Mouse (Mus musculus) heart, embryonic 15.5 days (tissue): Measurements from ENCODE around the gene Samd11. TPM values are rescaled to one million over a fixed set of nuclear protein-coding genes. Genes with fewer than 3 reads are reported as not detected.

Experiments
- ATAC-seq: fragments of 200-750 bp; cut with Nextera tagmentation; replicated peaks from 2 replicates; pipeline ENCODE4 v1.8.0; 2017; ENCODE audit warnings: low read depth, moderate TSS enrichment; ENCODE audit not compliant: insufficient number of reproducible peaks, insufficient read depth, low FRiP score
- H3K27ac ChIP-seq: fragments of 300-500 bp; sonication (generic); 2 replicates; pipeline ENCODE4 v1.5.1; 2015; ENCODE audit warnings: mild to moderate bottlenecking, inconsistent platforms
- H3K27me3 ChIP-seq: fragments of 300-500 bp; sonication (generic); 2 replicates; pipeline ENCODE4 v1.6.1; 2015; ENCODE audit warnings: inconsistent platforms
- H3K36me3 ChIP-seq: fragments of 300-500 bp; sonication (generic); 2 replicates; pipeline ENCODE4 v1.6.1; 2015; ENCODE audit warnings: mild to moderate bottlenecking, inconsistent platforms
- H3K4me1 ChIP-seq: fragments of 300-500 bp; sonication (generic); replicated peaks from 2 replicates; pipeline ENCODE4 v1.6.1; 2015; ENCODE audit warnings: inconsistent platforms
- H3K4me2 ChIP-seq: fragments of 300-500 bp; sonication (generic); 2 replicates; pipeline ENCODE4 v1.6.1; 2015; ENCODE audit warnings: inconsistent platforms, mild to moderate bottlenecking, moderate library complexity
- H3K4me3 ChIP-seq: fragments of 300-500 bp; sonication (generic); 2 replicates; pipeline ENCODE4 v1.5.1; 2015; ENCODE audit warnings: mild to moderate bottlenecking, inconsistent platforms
- H3K9ac ChIP-seq: fragments of 300-500 bp; sonication (generic); 2 replicates; pipeline ENCODE4 v1.6.1; 2015; ENCODE audit warnings: mild to moderate bottlenecking, inconsistent platforms
- H3K9me3 ChIP-seq: fragments of 300-500 bp; sonication (generic); replicated peaks from 2 replicates; pipeline ENCODE4 v1.6.1; 2016; ENCODE audit warnings: inconsistent platforms
- WGBS: fragments of 180-500 bp; shearing (Covaris S2); methylation state at CpG from one replicate; pipeline ENCODE4 v1.1.7; 2015; ENCODE audit warnings: mixed read lengths; 5-methylcytosine and 5-hydroxymethylcytosine counted together
- polyA plus RNA-seq: library from polyadenylated mRNA; unstranded; fragments of >200 nt; fragmentation: Nextera tagmentation; extraction: Ambion mirVana; gene quantifications from 2 replicates; pipeline ENCODE4 v1.2.1, GENCODE M21; 2015

The Samd11 gene
- polyA plus RNA-seq, 1 experiment from 2014 or later, result 0.31 TPM

- under 1% methylated on average over 42 of the region's 48 CpGs for WGBS
- peak within 1 kb of the TSS; percentile 98 for H3K4me2 ChIP-seq
- H3K9me3 ChIP-seq, result no peaks in the 10 kb centered on the region
- peak within 1 kb of the TSS; percentile 94 for H3K4me3 ChIP-seq
- H3K9ac ChIP-seq, result peak within 1 kb of the TSS; percentile 73
- ATAC-seq, result peak; percentile 49
- H3K4me1 ChIP-seq, result peaks cover 20% of the 10 kb centered on the region
- H3K36me3 ChIP-seq, result peaks cover 55% of the 10 kb centered on the region
- H3K27me3 ChIP-seq, result no peaks in the 10 kb centered on the region
- peak within 1 kb of the TSS; percentile 92 for H3K27ac ChIP-seq
Observed at GRCm38 (mm10) chr4:156234701-156235213, 20.7 kb downstream of the Samd11 start, which contains the start of gene Plekhn1. TSS of gene Plekhn1 (minus strand) at chr4:156234857.

GRCm38 (mm10) chr4:156234021-156234501 lies 21.4 kb downstream of the Samd11 start:
- H3K9ac ChIP-seq, result peak overlapping the region; percentile 73
- peaks cover 20% of the 10 kb centered on the region for H3K4me1 ChIP-seq
- peak overlapping the region; percentile 65 for H3K4me3 ChIP-seq
- H3K36me3 ChIP-seq, result peaks cover 55% of the 10 kb centered on the region
- WGBS, result 6% methylated on average over 17 of the region's 17 CpGs
- no peaks in the 10 kb centered on the region for H3K9me3 ChIP-seq
- ATAC-seq, result no peak
- H3K27me3 ChIP-seq, result no peaks in the 10 kb centered on the region
- peak overlapping the region; percentile 98 for H3K4me2 ChIP-seq
- H3K27ac ChIP-seq, result peak overlapping the region; percentile 80

GRCm38 (mm10) chr4:156228393-156229024 lies 26.9 kb downstream of the Samd11 start:
- 0 out of 2 replicates have a peak, but pooled peaks have one; percentile 20 for ATAC-seq
- Histone ChIP-seq H3K36me3 (peaks cover 44% of the 10 kb centered on the region), H3K4me2 (peak overlapping the region; percentile 40), H3K4me1 (peaks cover 13% of the 10 kb centered on the region), H3K9me3 (no peaks in the 10 kb centered on the region), H3K9ac (peak overlapping the region; percentile 41; the same call in 1 of the 2 replicates), H3K27me3 (no peaks in the 10 kb centered on the region), H3K4me3 (peak overlapping the region; percentile 13; the same call in 1 of the 2 replicates), H3K27ac (no peak overlapping the region)
- 24% methylated on average over 12 of the region's 12 CpGs for WGBS

GRCm38 (mm10) chr4:156227752-156228392 lies 27.6 kb downstream of the Samd11 start:
- ATAC-seq, result 0 out of 2 replicates have a peak, but pooled peaks have one; percentile 21
- Histone ChIP-seq H3K4me2 (peak overlapping the region; percentile 40), H3K9ac (peak overlapping the region; percentile 41; the same call in 1 of the 2 replicates), H3K36me3 (peaks cover 43% of the 10 kb centered on the region), H3K9me3 (no peaks in the 10 kb centered on the region), H3K4me1 (peaks cover 11% of the 10 kb centered on the region), H3K4me3 (peak overlapping the region; percentile 13; the same call in 1 of the 2 replicates), H3K27ac (no peak overlapping the region), H3K27me3 (no peaks in the 10 kb centered on the region)
- WGBS, result 39% methylated on average over 18 of the region's 18 CpGs

- Histone ChIP-seq H3K36me3 (peaks cover 15% of the 10 kb centered on the region), H3K27ac (no peak overlapping the region), H3K9me3 (no peaks in the 10 kb centered on the region), H3K9ac (no peak overlapping the region), H3K27me3 (no peaks in the 10 kb centered on the region), H3K4me1 (peaks cover 11% of the 10 kb centered on the region), H3K4me3 (no peak overlapping the region), H3K4me2 (no peak overlapping the region)
- ATAC-seq, result no peak
- WGBS, result 79% methylated on average over 2 of the region's 2 CpGs
Observed at GRCm38 (mm10) chr4:156224276-156224675, 31.2 kb downstream of the Samd11 start.

- H3K4me2 ChIP-seq, result no peak overlapping the region
- H3K27me3 ChIP-seq, result no peaks in the 10 kb centered on the region
Observed at GRCm38 (mm10) chr4:156219936-156220335, 35.5 kb downstream of the Samd11 start.

GRCm38 (mm10) chr4:156217838-156218237 lies 37.6 kb downstream of the Samd11 start:
- peaks cover 30% of the 10 kb centered on the region for H3K4me1 ChIP-seq
- no peak overlapping the region for H3K9ac ChIP-seq
- H3K4me2 ChIP-seq, result no peak overlapping the region; the same call in 1 of the 2 replicates
- H3K36me3 ChIP-seq, result peaks cover 5% of the 10 kb centered on the region; the same call in 1 of the 2 replicates
- ATAC-seq, result no peak
- no peaks in the 10 kb centered on the region for H3K27me3 ChIP-seq
- WGBS, result 75% methylated on average over 16 of the region's 16 CpGs
- H3K27ac ChIP-seq, result no peak overlapping the region
- no peaks in the 10 kb centered on the region for H3K9me3 ChIP-seq
- no peak overlapping the region for H3K4me3 ChIP-seq

More at GRCm38 (mm10) chr4:156219936-156220335, 35.5 kb downstream of the Samd11 start:
- Histone ChIP-seq H3K9me3 (no peaks in the 10 kb centered on the region), H3K4me1 (peaks cover 30% of the 10 kb centered on the region), H3K36me3 (peaks cover 10% of the 10 kb centered on the region), H3K9ac (no peak overlapping the region), H3K27ac (no peak overlapping the region), H3K4me3 (no peak overlapping the region)
- ATAC-seq, result no peak
- 87% methylated on average over 11 of the region's 11 CpGs for WGBS

- Histone ChIP-seq H3K4me1 (peaks cover 30% of the 10 kb centered on the region), H3K27me3 (no peaks in the 10 kb centered on the region), H3K9ac (peak overlapping the region; percentile 29; the same call in 1 of the 2 replicates), H3K4me2 (peak overlapping the region; percentile 48), H3K36me3 (peaks cover 5% of the 10 kb centered on the region; the same call in 1 of the 2 replicates), H3K4me3 (peak overlapping the region; percentile 32), H3K9me3 (no peaks in the 10 kb centered on the region), H3K27ac (peak overlapping the region; percentile 88)
- ATAC-seq, result no peak; the same call in 1 of the 2 replicates
- 55% methylated on average over 16 of the region's 16 CpGs for WGBS
Observed at GRCm38 (mm10) chr4:156217022-156217669, 38.3 kb downstream of the Samd11 start.

- Histone ChIP-seq H3K27me3 (no peaks in the 10 kb centered on the region), H3K27ac (peak overlapping the region; percentile 88), H3K4me2 (peak overlapping the region; percentile 48), H3K36me3 (no peaks in the 10 kb centered on the region), H3K9ac (peak overlapping the region; percentile 15; the same call in 1 of the 2 replicates), H3K4me1 (peaks cover 30% of the 10 kb centered on the region), H3K9me3 (no peaks in the 10 kb centered on the region), H3K4me3 (peak overlapping the region; percentile 32)
- no peak; the same call in 1 of the 2 replicates for ATAC-seq
- WGBS, result 77% methylated on average over 2 of the region's 2 CpGs
Observed at GRCm38 (mm10) chr4:156216196-156216595, 39.3 kb downstream of the Samd11 start.

- Histone ChIP-seq H3K27ac (peak within 1 kb of the TSS; percentile 88), H3K4me2 (peak within 1 kb of the TSS; percentile 48), H3K4me3 (peak within 1 kb of the TSS; percentile 32), H3K4me1 (peaks cover 30% of the 10 kb centered on the region), H3K27me3 (no peaks in the 10 kb centered on the region), H3K9ac (peak within 1 kb of the TSS; percentile 15; the same call in 1 of the 2 replicates), H3K36me3 (no peaks in the 10 kb centered on the region), H3K9me3 (no peaks in the 10 kb centered on the region)
- peak; percentile 78 for ATAC-seq
- 35% methylated on average over 4 of the region's 4 CpGs for WGBS
Observed at GRCm38 (mm10) chr4:156215649-156216048, 39.8 kb downstream of the Samd11 start, which contains the start of gene Perm1. TSS of gene Perm1 (plus strand) at chr4:156215868.
